25 mouse cellular contexts compared by ENCODE assay signal in genomic region chr17:70590506-70590905, GRCm38 (mm10).
DNase-seq lines count a peak whose midpoint lies in the region; ATAC-seq and TF ChIP-seq lines count a peak whose summit lies in the region.
"Had no signal": no experiment of that assay in that cellular context is flagged by ENCODE, and none has a peak within 500 bp of the region (broad histone marks: within the 10 kb centered on the region; RNA-seq: fewer than 3 reads in every experiment).

No protein-coding gene starts in this region.

- no peak overlapping the region for H3K4me3 ChIP-seq in left cerebral cortex, adult 2 months
- no peak overlapping the region for H3K4me3 ChIP-seq in forebrain, embryonic 14.5 days (ENCODE audit: low read depth, low read length)
- H3K4me3 ChIP-seq: embryonic facial prominence, embryonic 12.5 days; embryonic facial prominence, embryonic 15.5 days; forebrain, embryonic 15.5 days; heart, embryonic 12.5 days; heart, embryonic 15.5 days; hindbrain, embryonic 10.5 days; hindbrain, embryonic 13.5 days had no signal

- no peaks in the 10 kb centered on the region for H3K4me1 ChIP-seq in forebrain, embryonic 14.5 days (ENCODE audit: control insufficient read depth, insufficient read depth, low read length)
- H3K4me1 ChIP-seq: embryonic facial prominence, embryonic 12.5 days; heart, embryonic 15.5 days had no signal

- H3K27ac ChIP-seq in left cerebral cortex, adult 2 months: peak overlapping the region; percentile 36; the same call in 1 of the 2 replicates
- H3K27ac ChIP-seq in forebrain, embryonic 14.5 days (ENCODE audit: low read depth, low read length): no peak overlapping the region
- H3K27ac ChIP-seq: embryonic facial prominence, embryonic 12.5 days; embryonic facial prominence, embryonic 15.5 days; forebrain, embryonic 15.5 days; heart, embryonic 15.5 days; hindbrain, embryonic 10.5 days; hindbrain, embryonic 13.5 days had no signal

- no peaks in the 10 kb centered on the region for H3K27me3 ChIP-seq in forebrain, embryonic 14.5 days (replicated peaks; ENCODE audit: control insufficient read depth, insufficient read depth, low read length)
- H3K27me3 ChIP-seq: embryonic facial prominence, embryonic 12.5 days; embryonic facial prominence, embryonic 15.5 days; forebrain, embryonic 15.5 days; heart, embryonic 12.5 days; heart, embryonic 15.5 days; hindbrain, embryonic 13.5 days had no signal

- H3K36me3 ChIP-seq in forebrain, embryonic 14.5 days (ENCODE audit: control insufficient read depth, insufficient read depth, low read length): no peaks in the 10 kb centered on the region
- H3K36me3 ChIP-seq: embryonic facial prominence, embryonic 12.5 days; embryonic facial prominence, embryonic 15.5 days; forebrain, embryonic 15.5 days; heart, embryonic 12.5 days; heart, embryonic 15.5 days; hindbrain, embryonic 10.5 days; hindbrain, embryonic 13.5 days had no signal

- no peaks in the 10 kb centered on the region for H3K9me3 ChIP-seq in forebrain, embryonic 14.5 days (replicated peaks; ENCODE audit: control insufficient read depth, low read length)
- H3K9me3 ChIP-seq: embryonic facial prominence, embryonic 12.5 days; embryonic facial prominence, embryonic 15.5 days; forebrain, embryonic 15.5 days; heart, embryonic 12.5 days; heart, embryonic 15.5 days; hindbrain, embryonic 10.5 days; hindbrain, embryonic 13.5 days had no signal

- WGBS in forebrain, embryonic 14.5 days: 72% methylated on average over 6 of the region's 6 CpGs

- DNase-seq in left cerebral cortex, adult 2 months (ENCODE audit: extremely low spot score in 1 of 2, low spot score in 2 of 2): no peak
- no peak for DNase-seq in left cerebral cortex, postnatal 10 days (ENCODE audit: extremely low spot score in 1 of 2, low spot score in 2 of 2)
- DNase-seq in ES-CJ7 (ENCODE audit: low read depth, low spot score): peak; percentile 15
- peak; percentile 66 for DNase-seq in R1 (ENCODE audit: low read depth, low spot score)
- no peak for DNase-seq in forebrain, embryonic 14.5 days (ENCODE audit: low spot score)
- no peak for DNase-seq in kidney, postnatal 14 days
- DNase-seq: adrenal gland, adult 2 months; adrenal gland, postnatal 14 days; cerebellum, adult 11 months; cerebellum, adult 2 months; cerebellum, adult 9-11 months; cerebellum, postnatal 25 days; gastrocnemius, postnatal 10 days; gastrocnemius, postnatal 36 days; heart, postnatal 10 days; heart, postnatal 36 days had no signal

- no peak for TF ChIP-seq CTCF in left cerebral cortex, adult 2 months (IDR thresholded peaks at IDR 0.05)

- H3K4me2 ChIP-seq in forebrain, embryonic 14.5 days (ENCODE audit: low read length): no peak overlapping the region
- H3K4me2 ChIP-seq: embryonic facial prominence, embryonic 12.5 days; embryonic facial prominence, embryonic 15.5 days; forebrain, embryonic 15.5 days; heart, embryonic 12.5 days; heart, embryonic 15.5 days; hindbrain, embryonic 13.5 days had no signal

- intact Hi-C loops in left cerebral cortex, adult 2 months (cut with DNase I): no loop called here
- intact Hi-C loops in left cerebral cortex, postnatal 10 days (cut with DNase I): no loop called here

- no peak overlapping the region for H3K9ac ChIP-seq in forebrain, embryonic 14.5 days (ENCODE audit: low read length)
- H3K9ac ChIP-seq: embryonic facial prominence, embryonic 12.5 days; embryonic facial prominence, embryonic 15.5 days; forebrain, embryonic 15.5 days; heart, embryonic 12.5 days; heart, embryonic 15.5 days; hindbrain, embryonic 13.5 days had no signal

- ATAC-seq in forebrain, embryonic 14.5 days: no peak
- ATAC-seq: CD4-positive, CD25-positive, alpha-beta regulatory T cell, adult 4 months; forebrain, embryonic 15.5 days; hindbrain, embryonic 16.5 days had no signal

Comparison
In these comparisons a context has a peak if more than half of its experiments do, and no peak if none do; other contexts are left out.
1. DNase-seq: peak in ES-CJ7 (single experiment) and R1 (single experiment); none in left cerebral cortex, adult 2 months (0 of 2), left cerebral cortex, postnatal 10 days (0 of 2), forebrain, embryonic 14.5 days (single experiment) and kidney, postnatal 14 days (single experiment).